Mouse (Mus musculus) liver, adult 2 months (tissue): ENCODE measurements at regions not wholly inside any gene's neighbourhood (a gene's known extent, or its start where the extent isn't known, plus 50 kb on each side); places are given as distances from the start of the nearest gene placed in this dataset.

Source experiments
- DNase-seq: peaks from one replicate; pipeline ENCODE4 v3.0.0-alpha.2; 2011; ENCODE audit warnings: low read depth, low spot score; ENCODE audit errors: extremely low read depth
- H3K27ac ChIP-seq: fragments of 200-500 bp; replicated peaks from 2 replicates; pipeline ENCODE4 v1.5.1; 2012; ENCODE audit warnings: low read depth, mild to moderate bottlenecking, control low read depth, inconsistent platforms, low read length; ENCODE audit not compliant: insufficient read depth
- H3K27me3 ChIP-seq: fragments of 200-500 bp; 2 replicates; pipeline ENCODE4 v1.6.1; 2012; ENCODE audit warnings: mild to moderate bottlenecking, moderate library complexity, low read length, inconsistent platforms; ENCODE audit not compliant: control insufficient read depth, insufficient read depth
- H3K36me3 ChIP-seq: fragments of 200-500 bp; 2 replicates; pipeline ENCODE4 v1.6.1; 2012; ENCODE audit warnings: low read length, inconsistent platforms; ENCODE audit not compliant: control insufficient read depth, insufficient read depth
- H3K4me1 ChIP-seq: fragments of 200-500 bp; 2 replicates; pipeline ENCODE4 v1.6.1; 2011; ENCODE audit warnings: low read length; ENCODE audit not compliant: control insufficient read depth, insufficient read depth
- H3K4me3 ChIP-seq: fragments of 200-500 bp; 2 replicates; pipeline ENCODE4 v1.5.1; 2011; ENCODE audit warnings: low read depth, mild to moderate bottlenecking, control low read depth, low read length, moderate library complexity; ENCODE audit not compliant: insufficient read depth
- H3K79me2 ChIP-seq: fragments of 200-500 bp; 2 replicates; pipeline ENCODE4 v1.6.1; 2012; ENCODE audit warnings: inconsistent platforms, mild to moderate bottlenecking, low read length, moderate library complexity; ENCODE audit not compliant: control insufficient read depth, insufficient read depth
- H3K9ac ChIP-seq: fragments of 200-500 bp; 2 replicates; pipeline ENCODE4 v1.6.1; 2012; ENCODE audit warnings: low read depth, mild to moderate bottlenecking, control low read depth, inconsistent platforms, low read length
- CTCF ChIP-seq: fragments of 200-500 bp; IDR thresholded peaks from 2 replicates; pipeline ENCODE4 v1.5.1; 2011; ENCODE audit warnings: low read depth, low read length, control low read depth
- POLR2A ChIP-seq: fragments of 200-500 bp; IDR thresholded peaks from 2 replicates; pipeline ENCODE4 v1.6.1; 2011; ENCODE audit warnings: low read length, control low read depth; ENCODE audit not compliant: insufficient read depth; ENCODE audit errors: extremely low read depth
- WGBS: fragments of 180-500 bp; shearing (Covaris S2); methylation state at CpG from one replicate; pipeline ENCODE4 v1.1.7; 2018; 5-methylcytosine and 5-hydroxymethylcytosine counted together

- H3K79me2 ChIP-seq, result no peaks in the 10 kb centered on the region
- TF ChIP-seq CTCF, result no peak
- no peak for TF ChIP-seq POLR2A
- H3K27me3 ChIP-seq, result no peaks in the 10 kb centered on the region
- DNase-seq, result no peak
- no peak overlapping the region for H3K9ac ChIP-seq
- H3K36me3 ChIP-seq, result no peaks in the 10 kb centered on the region
- H3K4me1 ChIP-seq, result no peaks in the 10 kb centered on the region
- H3K4me3 ChIP-seq, result no peak overlapping the region
- H3K27ac ChIP-seq, result no peak overlapping the region
- WGBS, result 92% methylated on average over 6 of the region's 6 CpGs
These were observed 865.8 kb upstream of the Car8 start for GRCm38 (mm10) chr4:9104657-9105056.

- Histone ChIP-seq H3K4me3 (no peak overlapping the region), H3K36me3 (no peaks in the 10 kb centered on the region), H3K27me3 (no peaks in the 10 kb centered on the region), H3K79me2 (no peaks in the 10 kb centered on the region), H3K27ac (no peak overlapping the region), H3K4me1 (no peaks in the 10 kb centered on the region), H3K9ac (no peak overlapping the region)
- DNase-seq, result no peak
- TF ChIP-seq POLR2A, result no peak
- no peak for TF ChIP-seq CTCF
- WGBS, result 85% methylated on average over 8 of the region's 8 CpGs
These were observed 865.1 kb upstream of the Car8 start for GRCm38 (mm10) chr4:9103958-9104357.

DNA sequence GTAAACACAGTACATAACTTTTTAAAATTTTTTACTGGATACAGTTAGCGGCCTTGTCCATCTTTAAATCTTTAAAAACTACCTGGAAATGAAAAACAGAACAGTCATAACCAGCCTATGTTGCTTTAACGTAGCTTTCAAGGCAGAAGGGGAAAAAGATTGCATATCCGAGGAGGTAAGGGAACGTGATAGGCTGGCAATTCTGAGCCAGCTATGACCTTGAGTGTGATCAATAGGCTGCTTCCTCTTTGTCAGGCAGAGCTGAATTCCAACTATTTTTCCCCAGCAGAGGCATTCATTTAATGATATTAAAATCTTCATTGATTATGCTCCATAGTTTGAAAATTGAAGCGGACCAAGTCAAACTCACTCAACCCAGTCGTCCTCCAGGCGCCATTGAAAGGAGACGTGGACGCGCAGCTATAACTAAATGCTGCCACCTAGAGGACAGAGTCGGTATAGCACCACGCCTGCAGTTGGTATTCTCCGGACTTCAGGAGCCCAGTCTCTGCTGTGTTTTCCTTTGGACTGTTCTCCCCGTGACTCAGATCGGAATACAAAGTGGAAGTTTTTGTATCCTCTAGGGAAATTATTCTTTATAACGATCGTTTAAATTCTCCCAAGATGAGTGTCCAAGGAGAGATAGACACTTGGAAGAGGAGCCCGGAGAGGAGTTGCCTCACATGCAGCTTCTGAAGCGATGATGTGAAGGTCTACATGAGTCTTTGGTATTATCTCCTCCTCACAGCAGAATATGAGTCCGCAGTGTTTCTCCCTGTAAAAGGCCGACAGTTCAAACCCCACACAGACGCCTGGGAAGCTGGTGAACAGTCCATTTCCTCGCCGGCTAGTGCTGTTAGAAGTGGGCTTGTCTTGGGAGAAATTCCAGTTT lies 858.2 kb upstream of the Car8 start:
- Histone ChIP-seq H3K9ac (no peak overlapping the region), H3K4me3 (0 out of 2 replicates have a peak overlapping the region, but pooled peaks have one; percentile 5), H3K27ac (no peak overlapping the region), H3K79me2 (no peaks in the 10 kb centered on the region), H3K27me3 (no peaks in the 10 kb centered on the region), H3K4me1 (peaks cover 12% of the 10 kb centered on the region), H3K36me3 (no peaks in the 10 kb centered on the region)
- peak; percentile 62 for DNase-seq
- TF ChIP-seq CTCF, result peak; percentile 94
- TF ChIP-seq POLR2A, result no peak
- WGBS, result 23% methylated on average over 24 of the region's 24 CpGs

- no peak overlapping the region for H3K27ac ChIP-seq
- H3K27me3 ChIP-seq, result no peaks in the 10 kb centered on the region
- WGBS, result 33% methylated on average over 2 of the region's 2 CpGs
- H3K79me2 ChIP-seq, result no peaks in the 10 kb centered on the region
- TF ChIP-seq POLR2A (no peak), CTCF (no peak)
- H3K4me3 ChIP-seq, result no peak overlapping the region
- no peak overlapping the region for H3K9ac ChIP-seq
- no peaks in the 10 kb centered on the region for H3K36me3 ChIP-seq
- peak; percentile 44 for DNase-seq
- peaks cover 12% of the 10 kb centered on the region for H3K4me1 ChIP-seq
These were observed 857.4 kb upstream of the Car8 start for GRCm38 (mm10) chr4:9096274-9096673.

DNA sequence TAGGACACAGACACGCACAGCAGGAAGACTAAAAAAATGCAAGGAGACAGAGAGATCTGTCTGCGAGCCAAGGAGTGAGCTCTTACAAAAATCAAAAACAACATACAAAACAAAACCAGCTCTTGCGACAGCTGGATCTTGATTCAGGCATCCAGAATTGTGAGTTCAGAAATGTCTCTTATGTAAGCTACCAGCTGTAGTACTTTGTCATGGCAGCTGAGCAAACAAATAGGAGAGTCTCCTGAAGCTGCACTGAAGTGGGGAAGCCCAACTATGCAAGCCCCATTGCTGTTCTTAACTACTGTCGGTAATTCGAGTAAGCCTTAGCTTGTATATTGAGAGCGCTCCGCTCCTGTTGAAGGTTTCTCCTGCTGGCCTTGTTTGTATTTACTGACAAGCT lies 856.8 kb upstream of the Car8 start:
- 35% methylated on average over 7 of the region's 7 CpGs for WGBS
- Histone ChIP-seq H3K79me2 (no peaks in the 10 kb centered on the region), H3K4me3 (no peak overlapping the region), H3K27ac (peak overlapping the region; percentile 45; the same call in 1 of the 2 replicates), H3K36me3 (no peaks in the 10 kb centered on the region), H3K27me3 (no peaks in the 10 kb centered on the region), H3K4me1 (peaks cover 12% of the 10 kb centered on the region), H3K9ac (no peak overlapping the region)
- TF ChIP-seq CTCF (no peak), POLR2A (no peak)
- peak; percentile 71 for DNase-seq

- no peak overlapping the region for H3K9ac ChIP-seq
- no peak for TF ChIP-seq CTCF
- TF ChIP-seq POLR2A, result no peak
- H3K4me3 ChIP-seq, result no peak overlapping the region
- 15% methylated on average over 10 of the region's 10 CpGs for WGBS
- H3K79me2 ChIP-seq, result no peaks in the 10 kb centered on the region
- H3K27ac ChIP-seq, result no peak overlapping the region
- H3K36me3 ChIP-seq, result no peaks in the 10 kb centered on the region
- peaks cover 12% of the 10 kb centered on the region for H3K4me1 ChIP-seq
- DNase-seq, result peak; percentile 23
- no peaks in the 10 kb centered on the region for H3K27me3 ChIP-seq
These were observed 855.7 kb upstream of the Car8 start for GRCm38 (mm10) chr4:9094522-9094921.
